Mouse (Mus musculus): ENCODE measurements around the gene Rora. TPM values are rescaled to one million over a fixed set of nuclear protein-coding genes. Genes with fewer than 3 reads are reported as not detected.

Rora gene
- total RNA-seq, 2 experiments from 2014 or later: 68.0 to 81.9 TPM

DNA sequence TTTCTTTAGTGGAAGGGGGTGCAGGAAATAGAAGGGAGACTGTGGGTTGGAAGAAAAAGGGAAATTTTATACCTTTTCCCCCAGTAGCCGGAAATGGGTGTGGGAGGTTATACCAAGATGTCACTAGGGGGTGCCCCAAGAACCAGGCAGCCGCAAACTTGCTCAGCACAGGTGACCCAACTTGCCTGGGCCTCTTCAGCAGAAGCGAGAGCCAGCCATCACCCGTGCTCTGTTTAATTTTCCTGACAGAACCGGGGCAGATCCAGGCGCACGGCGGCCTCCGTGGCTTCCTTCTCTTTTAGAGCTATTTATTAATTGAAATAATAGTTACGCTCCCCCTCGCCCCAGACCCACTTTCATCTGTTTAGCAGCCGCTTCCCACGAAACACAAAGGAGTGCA, 313.0 kb downstream of the Rora start:
- DNase-seq (ENCODE audit: low spot score in 2 of 2): no peak
- intact Hi-C loops (cut with DNase I): no loop called here

DNA sequence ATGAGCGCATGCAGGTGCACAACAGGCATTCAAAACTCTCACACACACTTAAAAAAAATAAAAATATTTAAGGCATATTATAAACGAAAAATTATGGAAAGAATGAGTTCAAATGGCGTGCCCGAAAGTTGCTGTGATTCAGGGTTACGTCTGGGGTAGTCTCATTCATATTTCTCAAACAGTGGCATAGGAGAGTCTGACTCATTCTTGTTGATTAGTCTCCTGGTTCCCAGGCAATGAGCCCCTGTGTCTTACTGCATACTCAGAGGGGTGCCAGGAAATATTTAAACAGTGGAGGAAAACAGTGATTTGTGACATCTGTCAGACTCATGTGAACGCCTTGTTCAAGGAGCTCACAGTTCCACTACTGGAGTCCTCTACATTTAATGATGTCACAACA, 316.5 kb downstream of the Rora start:
- DNase-seq (ENCODE audit: low spot score in 2 of 2): no peak
- intact Hi-C loops (cut with DNase I): no loop called here

DNA sequence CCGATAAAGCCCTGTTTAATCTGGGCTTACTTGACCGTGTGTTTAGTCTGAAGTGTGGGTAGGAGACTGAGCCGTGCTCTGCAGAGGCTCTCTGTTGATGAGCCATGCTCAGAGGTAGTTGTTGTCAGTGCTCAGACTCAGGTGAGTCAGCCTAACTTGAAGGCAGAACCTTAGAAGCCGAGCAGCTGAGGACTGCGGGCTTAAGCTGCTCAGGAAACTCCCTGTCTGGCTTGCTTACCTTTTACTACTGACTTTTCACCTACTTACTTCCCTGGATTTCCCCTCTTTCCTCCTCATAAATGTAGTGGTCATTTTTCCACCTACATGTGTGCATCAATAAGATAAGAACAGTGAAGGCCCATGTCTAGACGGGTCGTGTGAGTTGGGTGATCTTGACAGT, 318.7 kb downstream of the Rora start:
- intact Hi-C loops (cut with DNase I): no loop called here
- DNase-seq (ENCODE audit: low spot score in 2 of 2): no peak

DNA sequence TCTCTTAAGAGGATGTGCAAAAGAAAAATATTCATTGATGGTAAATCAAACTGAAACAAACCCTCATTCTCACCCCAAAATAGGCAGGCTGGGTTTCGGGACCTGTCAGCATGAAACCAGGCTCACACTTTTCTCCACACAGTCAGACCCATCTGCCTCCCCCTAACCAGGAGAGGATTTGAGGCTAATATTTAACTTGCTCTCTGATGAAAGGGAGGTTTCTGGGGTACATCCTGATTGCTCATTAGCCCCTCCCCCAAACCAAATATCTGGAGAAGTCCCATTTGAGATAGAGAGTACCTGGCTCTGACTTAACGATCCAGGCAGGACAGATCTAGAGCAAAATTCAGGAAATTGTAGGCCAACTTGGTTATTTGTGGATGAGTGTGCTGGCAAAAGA, 320.9 kb downstream of the Rora start:
- no peak for DNase-seq (ENCODE audit: low spot score in 2 of 2)
- intact Hi-C loops (cut with DNase I): no loop called here

DNA sequence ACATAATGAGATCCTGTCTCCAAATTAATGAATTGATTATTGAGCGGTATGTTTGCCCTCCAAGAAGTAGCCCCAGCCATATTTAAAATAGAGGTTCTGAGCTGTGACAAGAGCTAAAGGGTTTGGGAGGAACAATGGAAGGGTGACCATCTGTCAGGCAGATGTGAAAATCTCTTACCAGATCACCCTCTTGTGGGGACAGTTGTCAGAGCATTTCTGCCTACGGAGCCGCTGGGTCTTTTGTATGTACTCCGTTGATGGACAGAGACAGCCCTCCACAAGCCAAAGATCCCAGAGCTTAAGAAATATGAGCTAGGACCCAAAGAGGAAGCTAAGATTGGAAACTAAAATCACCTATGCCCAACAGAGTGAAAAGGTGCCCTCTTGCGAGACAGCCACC, 322.6 kb downstream of the Rora start:
- intact Hi-C loops (cut with DNase I): no loop called here
- no peak for DNase-seq (ENCODE audit: low spot score in 2 of 2)

DNA sequence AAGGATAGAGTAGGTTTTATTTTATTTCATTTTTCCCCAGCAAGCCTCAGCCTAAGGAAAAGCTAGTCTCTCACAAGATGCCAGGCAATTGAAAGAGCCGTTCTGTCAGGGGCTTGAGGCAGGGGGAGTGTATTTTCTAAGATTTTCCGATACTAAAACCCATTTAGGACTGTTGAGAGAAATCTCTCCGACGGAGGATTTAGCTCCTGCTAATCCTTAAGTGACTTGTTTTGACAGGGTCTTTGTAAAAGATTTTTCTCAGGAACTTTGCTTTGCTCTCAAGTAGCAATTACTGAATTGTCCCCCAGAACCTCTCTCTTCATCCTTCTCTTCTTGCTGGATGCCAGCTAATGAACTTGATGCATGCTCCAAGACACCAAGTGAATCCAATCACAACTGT, 323.3 kb downstream of the Rora start:
- intact Hi-C loops (cut with DNase I): no loop called here
- DNase-seq (ENCODE audit: low spot score in 2 of 2): no peak

DNA sequence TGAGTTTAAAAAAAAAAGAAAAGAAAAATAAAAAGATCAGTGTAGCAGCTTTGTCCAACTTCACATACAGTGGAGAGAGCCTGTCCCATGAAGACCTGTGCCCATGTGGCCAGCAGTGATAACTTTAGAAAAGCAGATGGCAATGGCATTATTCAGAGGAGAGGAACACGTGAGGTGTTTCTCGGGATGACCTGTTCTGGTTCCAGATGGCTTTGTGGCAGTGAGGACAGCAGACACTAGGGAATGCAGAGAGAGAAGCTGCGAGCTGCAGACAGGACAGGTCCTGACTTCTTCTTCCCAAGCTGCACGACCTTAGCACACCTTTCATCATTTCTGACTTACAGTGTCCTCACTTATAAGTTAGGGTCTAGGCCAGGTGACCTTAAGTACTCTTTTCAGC, 325.1 kb downstream of the Rora start:
- intact Hi-C loops (cut with DNase I): no loop called here

DNA sequence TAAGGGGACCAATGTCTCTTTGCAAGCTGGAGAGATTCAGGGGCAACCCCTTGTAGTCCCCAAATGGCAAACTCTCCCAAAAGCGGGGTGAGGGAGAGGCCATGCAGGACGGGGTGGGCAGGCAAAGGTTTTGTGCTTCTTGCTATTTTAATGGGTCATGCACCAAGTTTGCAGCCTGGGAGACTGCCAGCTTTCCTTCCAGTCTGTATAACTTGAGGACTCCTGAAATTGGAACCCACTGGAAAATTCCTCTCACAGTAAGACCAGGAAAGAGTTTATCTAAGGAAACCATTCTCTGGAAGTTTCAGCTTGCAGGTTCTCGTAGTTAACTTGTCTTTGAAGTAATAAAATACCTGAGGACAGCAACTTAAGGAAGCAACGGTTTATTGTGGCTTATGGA, 326.5 kb downstream of the Rora start:
- intact Hi-C loops (cut with DNase I): no loop called here
- DNase-seq (ENCODE audit: low spot score in 2 of 2): no peak

More for the DNA sequence above, 325.1 kb downstream of the Rora start:
- DNase-seq (ENCODE audit: low spot score in 2 of 2): no peak

DNA sequence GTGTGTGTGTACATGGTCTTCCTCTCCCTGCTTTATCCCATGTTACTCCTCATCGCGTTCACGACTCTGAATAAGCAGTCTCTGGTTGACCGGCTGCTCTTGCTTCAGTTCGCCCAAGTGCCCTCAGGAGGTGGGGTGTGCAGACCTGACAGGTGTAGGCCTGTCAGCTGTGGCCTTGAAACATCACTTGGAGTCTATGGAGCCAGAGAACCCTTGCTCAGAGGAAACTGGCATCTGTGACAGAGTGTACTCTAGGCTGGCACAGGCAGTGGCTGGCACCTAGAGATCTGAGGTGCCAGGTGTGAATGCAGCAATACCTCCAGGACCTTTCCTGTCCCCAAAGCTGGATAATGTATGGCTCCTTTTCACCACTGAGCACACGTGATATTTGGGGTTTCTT, 331.5 kb downstream of the Rora start:
- intact Hi-C loops (cut with DNase I): no loop called here
- DNase-seq (ENCODE audit: low spot score in 2 of 2): no peak

DNA sequence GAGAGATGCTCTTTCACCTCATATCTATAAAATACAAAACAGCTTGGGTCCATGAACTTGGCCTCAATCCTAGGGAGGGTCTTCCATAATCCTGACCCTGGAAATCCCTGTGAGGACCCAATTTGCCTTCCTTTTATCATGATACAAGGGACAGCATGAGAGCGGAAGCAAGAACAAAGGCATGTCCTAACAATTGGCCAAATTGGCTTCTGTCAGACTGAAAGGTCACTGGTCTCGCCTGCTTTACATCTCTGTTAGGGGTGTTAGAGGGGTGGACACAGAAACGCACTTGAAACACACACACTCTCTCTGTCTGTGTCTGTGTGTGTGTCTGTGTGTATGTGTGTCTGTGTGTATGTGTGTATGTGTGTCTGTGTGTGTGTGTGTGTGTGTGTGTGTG, 332.2 kb downstream of the Rora start:
- intact Hi-C loops (cut with DNase I): no loop called here
- DNase-seq (ENCODE audit: low spot score in 2 of 2): no peak

DNA sequence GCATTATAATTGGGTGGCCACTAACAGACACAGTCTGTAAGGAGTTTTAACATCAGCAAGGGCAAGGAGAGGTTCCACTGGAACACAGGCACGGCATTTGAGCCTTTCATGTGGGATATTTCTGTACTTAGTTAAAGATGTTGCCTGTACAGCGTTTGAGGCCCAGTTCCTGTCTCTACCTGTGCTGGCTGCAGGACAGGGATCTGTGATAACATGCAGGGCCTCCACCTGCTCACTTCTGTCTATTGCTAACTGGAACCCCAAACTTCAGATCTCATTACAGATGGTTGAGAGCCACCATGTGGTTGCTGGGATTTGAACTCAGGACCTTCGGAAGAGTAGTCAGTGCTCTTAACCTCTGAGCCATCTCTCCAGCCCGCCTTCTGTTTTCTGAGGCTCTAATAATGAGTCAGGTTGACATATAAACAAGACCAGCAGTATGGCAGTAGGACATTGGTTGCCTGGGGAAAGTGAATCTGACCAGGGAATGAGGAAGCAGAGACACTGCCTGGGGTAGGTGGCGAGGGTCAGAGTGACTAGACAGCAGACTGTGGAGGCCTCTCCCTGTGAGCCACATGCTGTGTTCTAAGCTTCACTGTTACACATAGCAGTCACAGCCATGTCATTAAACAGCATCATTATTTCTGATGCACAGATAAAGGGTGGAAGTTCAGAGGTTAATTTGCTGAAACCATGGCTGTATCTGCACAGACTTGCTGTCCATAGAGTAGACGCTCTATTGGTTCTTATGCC, 333.9 kb downstream of the Rora start:
- intact Hi-C loops (cut with DNase I): no loop called here
- DNase-seq (ENCODE audit: low spot score in 2 of 2): no peak

DNA sequence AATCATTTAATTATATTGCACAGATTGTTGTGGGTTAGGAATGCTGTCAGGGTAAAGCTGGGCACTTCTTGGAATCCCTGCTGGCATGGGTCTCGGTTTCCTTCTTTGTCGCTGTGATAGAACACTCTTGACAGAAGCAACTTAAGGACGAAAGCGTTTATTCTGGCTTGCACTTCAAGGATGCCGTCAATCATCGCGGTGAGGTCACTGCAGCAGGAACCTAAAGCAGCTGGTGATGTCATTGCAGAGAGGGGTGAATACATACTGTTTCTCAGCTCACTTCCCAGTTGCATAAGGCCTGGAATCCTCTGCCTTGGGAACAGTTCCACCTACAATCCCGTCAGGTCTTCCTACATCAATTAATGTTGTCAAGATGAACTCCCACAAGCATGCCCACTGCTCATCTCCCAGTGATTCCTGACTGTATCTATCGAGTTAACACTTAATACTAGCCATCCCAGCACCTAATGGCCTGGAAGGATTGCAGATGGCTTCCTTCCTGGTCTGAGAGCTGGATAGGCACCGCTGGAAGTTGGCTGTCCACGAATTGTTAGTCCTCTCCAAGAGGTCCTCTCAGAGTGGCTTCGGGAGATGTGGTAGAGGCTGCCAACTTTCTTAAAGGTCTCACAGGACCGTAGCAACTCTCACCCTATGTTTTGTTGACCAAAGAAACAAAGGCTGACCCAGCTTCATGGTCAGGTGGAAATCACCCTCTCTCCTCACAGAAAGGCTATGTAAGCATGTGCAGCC, 334.8 kb downstream of the Rora start:
- DNase-seq (ENCODE audit: low spot score in 2 of 2): no peak
- intact Hi-C loops (cut with DNase I): no loop called here

DNA sequence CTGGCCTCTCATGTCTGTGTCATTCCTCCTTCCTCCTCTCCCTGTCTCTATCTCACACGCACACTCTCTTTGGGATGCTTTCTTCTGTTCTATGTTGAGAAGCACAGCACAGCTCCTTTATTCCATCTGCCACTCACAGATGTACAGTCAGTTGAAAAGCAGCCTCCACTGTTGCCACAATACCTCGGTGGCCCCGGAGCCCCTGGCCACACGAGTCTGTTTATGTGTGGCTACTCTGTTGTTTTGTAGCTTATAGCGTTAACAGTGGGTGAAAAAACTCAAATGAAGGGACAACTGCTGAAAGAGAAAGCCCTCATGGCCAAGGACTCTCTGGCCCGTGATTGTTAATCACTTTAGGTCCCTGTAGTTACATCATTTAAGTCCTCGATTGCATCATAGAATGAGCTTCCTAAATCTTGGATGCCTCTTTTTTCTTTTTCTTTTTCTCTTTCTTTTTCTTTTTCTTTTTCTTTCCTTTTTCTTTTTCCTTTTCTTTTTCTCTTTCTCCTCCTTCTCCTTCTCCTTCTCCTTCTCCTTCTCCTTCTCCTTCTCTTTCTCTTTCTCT, 336.4 kb downstream of the Rora start:
- intact Hi-C loops (cut with DNase I): no loop called here
- no peak for DNase-seq (ENCODE audit: low spot score in 2 of 2)

DNA sequence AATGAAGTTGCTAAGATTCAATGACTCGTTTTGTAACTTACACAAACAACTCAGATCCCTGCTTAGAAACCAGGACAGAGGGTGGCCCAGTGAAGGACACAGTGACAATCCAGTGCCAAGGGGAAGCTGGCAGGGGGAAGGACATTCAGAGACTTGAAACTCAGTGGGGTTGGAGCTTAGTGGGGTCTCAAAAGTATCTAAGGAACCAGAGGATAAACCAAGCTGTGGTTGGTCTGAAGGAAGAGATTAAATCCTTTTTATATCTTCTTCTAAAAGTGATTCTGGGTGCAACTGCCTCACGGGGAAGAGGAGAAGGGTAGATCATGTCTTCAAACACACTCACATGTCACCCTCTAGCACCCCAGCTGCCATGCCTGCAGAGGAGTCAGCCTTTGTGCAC, 340.3 kb downstream of the Rora start:
- intact Hi-C loops (cut with DNase I): no loop called here
- no peak for DNase-seq (ENCODE audit: low spot score in 2 of 2)

DNA sequence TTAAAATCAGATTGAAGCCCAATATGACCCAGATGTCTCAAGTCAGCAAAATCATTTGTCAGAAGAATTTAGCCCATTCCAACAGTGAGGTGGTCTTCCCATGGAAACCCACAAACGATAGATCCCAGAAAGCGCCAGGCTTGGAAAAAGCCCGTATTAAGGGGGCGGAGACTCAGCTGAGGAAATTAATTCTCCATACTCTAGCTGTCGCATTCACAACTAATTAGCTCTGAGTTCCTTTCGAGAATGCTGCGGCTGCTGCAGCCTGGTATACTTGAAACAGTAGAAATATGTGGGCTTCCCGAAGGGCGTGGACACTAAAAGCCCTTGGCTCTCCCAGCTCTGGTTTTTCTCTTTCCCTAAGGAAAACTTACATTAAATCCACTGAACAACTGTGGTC, 345.4 kb downstream of the Rora start:
- no peak for DNase-seq (ENCODE audit: low spot score in 2 of 2)
- intact Hi-C loops (cut with DNase I): no loop called here

DNA sequence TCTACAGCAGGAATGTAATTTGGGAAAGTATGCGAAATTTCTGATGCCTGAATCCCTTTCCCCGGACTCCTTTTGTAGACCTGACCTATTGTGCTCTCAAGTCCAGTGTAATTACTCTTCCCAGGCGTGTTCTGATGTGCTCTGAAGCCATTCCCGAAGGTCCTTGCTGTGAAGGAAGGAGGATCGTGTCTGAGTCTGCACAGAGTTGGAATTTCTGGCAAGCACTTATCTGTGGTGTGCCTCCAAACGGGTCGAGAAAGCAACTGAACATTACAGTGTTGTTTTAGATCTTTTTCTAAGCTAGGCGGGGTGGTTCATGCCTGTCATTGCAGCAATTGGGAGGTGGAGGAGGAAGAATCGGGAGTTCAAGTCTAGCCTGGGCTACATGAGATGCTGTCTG, 350.9 kb downstream of the Rora start:
- no peak for DNase-seq (ENCODE audit: low spot score in 2 of 2)
- intact Hi-C loops (cut with DNase I): no loop called here

DNA sequence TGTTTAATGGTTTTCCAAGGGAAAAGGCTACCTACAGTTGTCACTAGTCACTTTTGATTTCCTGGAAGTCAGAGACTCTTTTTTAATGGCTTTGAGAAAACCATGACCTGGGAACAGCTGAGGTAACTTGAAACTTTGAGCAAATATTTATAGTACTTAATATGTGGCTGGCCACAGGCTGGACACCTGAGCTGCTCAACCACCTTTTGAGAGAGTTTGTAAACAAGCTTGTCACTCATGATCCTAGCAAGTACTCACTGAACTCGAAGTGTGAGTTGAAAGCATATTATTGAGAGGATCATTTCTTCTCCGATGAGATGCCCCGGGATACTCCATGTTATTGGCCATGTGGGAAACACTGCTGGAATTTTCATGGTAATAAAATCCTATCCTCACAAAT, 353.1 kb downstream of the Rora start:
- intact Hi-C loops (cut with DNase I): no loop called here
- no peak for DNase-seq (ENCODE audit: low spot score in 2 of 2)

DNA sequence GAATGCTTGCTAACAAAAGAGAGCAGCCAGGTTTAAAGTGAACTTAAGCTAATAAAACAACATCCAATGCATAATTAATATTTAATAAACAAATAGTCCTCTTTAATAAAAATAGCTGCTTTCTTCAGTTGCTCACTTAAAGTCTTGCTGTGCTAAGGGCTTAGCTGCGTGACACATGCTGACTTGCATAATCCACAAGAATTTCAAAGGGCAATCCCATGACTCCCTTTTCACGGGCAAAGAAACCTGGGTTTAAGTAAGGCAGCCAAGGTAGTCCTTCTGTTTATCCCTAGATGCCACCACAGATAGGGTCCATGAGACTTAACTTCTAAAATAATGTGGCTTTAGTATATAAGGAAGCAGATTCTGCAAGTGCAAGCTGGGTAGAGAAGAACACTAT, 355.1 kb downstream of the Rora start:
- no peak for DNase-seq (ENCODE audit: low spot score in 2 of 2)
- intact Hi-C loops (cut with DNase I): no loop called here

DNA sequence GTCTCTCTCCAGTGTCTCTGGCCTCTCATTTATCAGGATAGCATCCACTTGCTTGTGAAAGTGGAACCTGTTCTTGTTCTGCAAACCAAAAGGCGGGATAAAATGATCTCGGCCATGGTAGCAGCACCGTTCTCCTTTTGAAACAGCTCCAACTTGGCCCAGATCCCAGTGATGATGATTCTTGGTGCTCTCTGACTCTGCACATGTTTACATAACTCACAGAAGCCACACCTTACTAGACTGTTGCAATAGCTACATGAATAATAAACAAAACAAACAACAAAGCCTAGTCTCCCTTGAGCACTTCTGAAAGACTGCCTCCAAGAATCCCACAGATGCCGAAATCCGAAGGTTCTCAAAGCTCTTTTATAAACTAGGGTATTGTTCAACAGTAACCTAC, 357.3 kb downstream of the Rora start:
- no peak for DNase-seq (ENCODE audit: low spot score in 2 of 2)
- intact Hi-C loops (cut with DNase I): no loop called here

DNA sequence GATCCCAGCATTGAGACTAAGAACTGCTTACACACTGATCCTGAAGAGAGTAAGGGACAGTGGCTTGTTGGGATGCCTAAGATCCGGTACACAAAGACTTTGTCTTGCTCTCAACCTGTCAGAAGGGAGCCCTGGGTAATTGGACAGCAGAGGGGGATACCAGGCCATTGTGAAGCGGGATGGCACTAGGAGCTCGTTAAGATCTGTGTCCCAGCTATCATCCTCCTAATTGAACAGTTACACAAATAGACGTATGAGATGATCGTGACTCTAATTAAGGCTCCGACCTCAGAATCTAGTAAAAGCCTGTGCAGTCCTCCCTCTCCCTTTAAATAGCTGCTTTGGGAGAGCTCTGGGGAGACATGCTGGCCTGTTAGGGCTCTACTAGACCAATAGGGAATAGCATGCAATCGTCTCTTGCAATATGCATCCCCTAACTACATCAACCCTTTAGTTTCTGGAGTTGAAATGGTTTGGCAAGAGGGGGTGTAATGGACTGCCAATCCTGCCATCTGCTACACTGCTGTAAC, 359.7 kb downstream of the Rora start:
- intact Hi-C loops (cut with DNase I): no loop called here
- no peak for DNase-seq (ENCODE audit: low spot score in 2 of 2)

DNA sequence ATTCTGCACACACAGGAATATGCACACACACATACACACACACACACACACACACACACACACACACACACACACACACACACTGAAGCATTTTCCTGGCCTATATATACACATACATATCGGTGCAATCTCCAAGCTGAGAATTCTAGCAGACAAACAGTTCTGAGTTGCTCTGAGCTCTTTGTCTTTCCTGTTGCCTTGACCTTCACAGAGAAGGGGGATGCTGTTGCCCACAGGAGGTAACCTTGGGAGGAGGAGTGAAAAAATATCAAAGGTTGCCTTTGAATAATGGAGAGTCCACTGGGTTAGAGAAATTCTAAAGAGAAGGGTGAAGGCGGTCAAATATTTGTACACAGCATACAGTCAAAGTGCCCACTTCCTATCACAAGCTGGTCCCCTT, 360.6 kb downstream of the Rora start:
- intact Hi-C loops (cut with DNase I): no loop called here
- no peak for DNase-seq (ENCODE audit: low spot score in 2 of 2)

Measured in left cerebral cortex, postnatal 25 days (tissue).